Comparison of ENCODE assay signal across 12 mouse cellular contexts in the genomic region with DNA sequence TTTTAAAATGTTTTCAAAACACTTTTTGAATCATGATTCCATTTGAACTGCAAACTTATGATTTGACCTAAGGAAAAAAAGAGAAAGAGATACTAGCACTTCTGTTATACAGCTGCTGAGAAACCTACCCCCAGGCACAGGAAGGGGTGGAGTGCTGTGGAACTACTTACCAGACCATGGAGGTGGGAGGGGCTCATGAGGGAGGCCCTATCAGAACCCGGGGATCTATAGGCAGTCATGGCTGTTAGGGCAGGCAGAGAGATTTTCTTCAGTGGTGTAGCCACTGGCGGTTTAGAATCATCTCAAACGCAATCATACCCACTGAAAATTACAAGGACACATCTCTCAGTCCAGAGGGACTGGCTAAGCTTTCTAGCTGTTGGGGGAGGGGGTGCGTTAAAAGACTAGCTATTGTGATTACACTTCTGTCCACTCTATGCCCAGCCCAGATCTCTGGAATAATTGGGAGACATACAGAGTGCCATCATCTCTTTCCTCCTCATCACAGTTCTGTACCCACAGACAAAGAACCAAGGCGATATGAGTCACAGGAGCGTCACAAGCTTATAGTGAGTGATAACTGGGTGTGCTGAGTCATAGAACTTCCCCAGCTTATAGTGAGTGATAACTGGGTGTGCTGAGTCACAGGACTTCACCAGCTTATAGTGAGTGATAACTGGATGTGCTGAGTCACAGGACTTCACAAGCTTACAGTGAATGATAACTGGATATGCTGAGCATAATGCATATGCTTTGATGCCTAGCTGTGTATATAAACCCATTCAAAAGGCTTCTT.
DNase-seq lines count a peak whose midpoint lies in the region; ATAC-seq and TF ChIP-seq lines count a peak whose summit lies in the region.
"Had no signal": no experiment of that assay in that cellular context is flagged by ENCODE, and none has a peak within 500 bp of the region (broad histone marks: within the 10 kb centered on the region; RNA-seq: fewer than 3 reads in every experiment).

No protein-coding gene starts in this region.

- 87% methylated on average over 6 of the region's 6 CpGs for WGBS in cerebellum, adult 2 months
- WGBS in midbrain, embryonic 16.5 days: 89% methylated on average over 6 of the region's 6 CpGs

- no peak overlapping the region for H3K27ac ChIP-seq in cerebellum, adult 2 months (ENCODE audit: insufficient read depth, low read length)
- H3K27ac ChIP-seq in midbrain, embryonic 16.5 days (ENCODE audit: low read length): no peak overlapping the region
- H3K27ac ChIP-seq: layer of hippocampus, adult 2 months had no signal

- peak; percentile 88 for ATAC-seq in erythroid progenitor cell, adult 5-6 weeks (replicated peaks; ENCODE audit: low FRiP score, poor library complexity, severe bottlenecking)
- no peak for ATAC-seq in midbrain, embryonic 16.5 days

- no peak overlapping the region for H3K4me3 ChIP-seq in myocyte
- H3K4me3 ChIP-seq in cerebellum, adult 2 months (replicated peaks; ENCODE audit: insufficient read depth, low read depth, low read length): no peak overlapping the region
- no peak overlapping the region for H3K4me3 ChIP-seq in midbrain, embryonic 16.5 days (ENCODE audit: low read depth, low read length)
- H3K4me3 ChIP-seq: layer of hippocampus, adult 2 months had no signal

- H3ac ChIP-seq in myocyte (ENCODE audit: control insufficient read depth, insufficient read length): no peak overlapping the region

- peak overlapping the region; percentile 54 for H3K4me2 ChIP-seq in myocyte (ENCODE audit: low read depth)
- no peak overlapping the region for H3K4me2 ChIP-seq in midbrain, embryonic 16.5 days (ENCODE audit: low read length)

- intact Hi-C loops in left cerebral cortex, postnatal 14 days (cut with DNase I): no loop called here

- H3K79me2 ChIP-seq in myocyte (ENCODE audit: control insufficient read depth, insufficient read depth): no peaks in the 10 kb centered on the region

- no peaks in the 10 kb centered on the region for H3K36me3 ChIP-seq in myocyte (ENCODE audit: control insufficient read depth, insufficient read depth)
- H3K36me3 ChIP-seq in midbrain, embryonic 16.5 days (ENCODE audit: control insufficient read depth, insufficient read depth, low read length): no peaks in the 10 kb centered on the region

- H3K4me1 ChIP-seq in cerebellum, adult 2 months (ENCODE audit: control insufficient read depth, insufficient read depth, low read length): no peaks in the 10 kb centered on the region
- no peaks in the 10 kb centered on the region for H3K4me1 ChIP-seq in midbrain, embryonic 16.5 days (ENCODE audit: control insufficient read depth, insufficient read depth, low read length)

- no peak for TF ChIP-seq POLR2A in myocyte (IDR thresholded peaks at IDR 0.05; ENCODE audit: insufficient read length, low read depth)
- no peak for TF ChIP-seq POLR2A in cerebellum, adult 2 months (IDR thresholded peaks at IDR 0.05; ENCODE audit: borderline replicate concordance, insufficient read depth, low read length)

- H3K9ac ChIP-seq in midbrain, embryonic 16.5 days (ENCODE audit: low read depth, low read length): no peak overlapping the region

- peak; percentile 9 to 10 for DNase-seq in left cerebral cortex, adult 9 months (ENCODE audit: low spot score in 2 of 2)
- no peak for DNase-seq in left cerebral cortex, postnatal 14 days (ENCODE audit: low spot score in 2 of 2)
- peak; percentile 78 for DNase-seq in Muller cell, postnatal 12 days (ENCODE audit: inconsistent ontology term)
- no peak for DNase-seq in cerebellum, adult 2 months
- DNase-seq in gastrocnemius, adult 18-20 months (ENCODE audit: low spot score): no peak
- DNase-seq: cerebellum, postnatal 36 days; lung, adult 18-20 months; right cerebral cortex, postnatal 14 days had no signal

- no peaks in the 10 kb centered on the region for H3K9me3 ChIP-seq in midbrain, embryonic 16.5 days (replicated peaks; ENCODE audit: control insufficient read depth, low read length, poor library complexity, severe bottlenecking)

- no peak for TF ChIP-seq CTCF in cerebellum, adult 2 months (IDR thresholded peaks at IDR 0.05; ENCODE audit: borderline replicate concordance, insufficient read depth, low read depth, low read length)

- no peaks in the 10 kb centered on the region for H3K27me3 ChIP-seq in myocyte (ENCODE audit: control insufficient read depth, insufficient read depth, insufficient read length)
- H3K27me3 ChIP-seq in cerebellum, adult 2 months (ENCODE audit: control insufficient read depth, insufficient read depth, low read length): no peaks in the 10 kb centered on the region
- no peaks in the 10 kb centered on the region for H3K27me3 ChIP-seq in midbrain, embryonic 16.5 days (ENCODE audit: control insufficient read depth, insufficient read depth, low read depth, low read length)

TF ChIP-seq in myocyte, 11 proteins besides CTCF, POLR2A, EP300 and RAD21:
- no peak for TF ChIP-seq TCF12 (IDR thresholded peaks at IDR 0.05; ENCODE audit: insufficient read depth, poor library complexity, severe bottlenecking)
- TF ChIP-seq E2F4 (IDR thresholded peaks at IDR 0.05; ENCODE audit: insufficient read depth): no peak
- TF ChIP-seq SRF (IDR thresholded peaks at IDR 0.05; ENCODE audit: control insufficient read depth, insufficient read length, low read depth): no peak
- TF ChIP-seq MYOG (IDR thresholded peaks at IDR 0.05; ENCODE audit: control insufficient read depth in 1 of 3, insufficient read depth in 1 of 3, insufficient read length in 2 of 3, low read depth in 2 of 3): no peak
TF ChIP-seq in myocyte: peak in this region for 0.

Comparison
In these comparisons a context has a peak if more than half of its experiments do, and no peak if none do; other contexts are left out.
1. DNase-seq: peak in left cerebral cortex, adult 9 months (2 of 2) and Muller cell, postnatal 12 days (single experiment); none in left cerebral cortex, postnatal 14 days (0 of 2), cerebellum, adult 2 months (0 of 2) and gastrocnemius, adult 18-20 months (single experiment).